Mouse (Mus musculus): ENCODE measurements at regions not wholly inside any gene's neighbourhood (a gene's known extent, or its start where the extent isn't known, plus 50 kb on each side); places are given as distances from the start of the nearest gene placed in this dataset.

- 53% methylated on average over 15 of the region's 15 CpGs for WGBS
- no peaks in the 10 kb centered on the region for H3K27me3 ChIP-seq (ENCODE audit: control insufficient read depth, insufficient read depth, low read length)
- H3K36me3 ChIP-seq (ENCODE audit: control insufficient read depth, insufficient read depth, low read length): no peaks in the 10 kb centered on the region
- TF ChIP-seq POLR2A (IDR thresholded peaks at IDR 0.05; ENCODE audit: low read depth, low read length): no peak
- TF ChIP-seq CTCF (IDR thresholded peaks at IDR 0.05; ENCODE audit: extremely low read depth, insufficient read depth, insufficient read length, insufficient replicate concordance): no peak
- no peak overlapping the region for H3K27ac ChIP-seq (ENCODE audit: insufficient read depth, low read length)
- no peak for DNase-seq (ENCODE audit: low read depth in 1 of 2, low spot score in 2 of 2)
- H3K4me1 ChIP-seq (ENCODE audit: control insufficient read depth, insufficient read depth, insufficient read length): no peaks in the 10 kb centered on the region
- H3K4me3 ChIP-seq (ENCODE audit: extremely low read depth, insufficient read depth, insufficient read length): no peak overlapping the region
Observed at GRCm38 (mm10) chr6:52076179-52076932, 64.0 kb upstream of the Skap2 start.

- no peak for DNase-seq (ENCODE audit: low read depth in 1 of 2, low spot score in 2 of 2)
- TF ChIP-seq POLR2A (IDR thresholded peaks at IDR 0.05; ENCODE audit: low read depth, low read length) (no peak), CTCF (IDR thresholded peaks at IDR 0.05; ENCODE audit: extremely low read depth, insufficient read depth, insufficient read length, insufficient replicate concordance) (no peak)
- WGBS: 94% methylated on average over 2 of the region's 2 CpGs
- Histone ChIP-seq H3K27me3 (ENCODE audit: control insufficient read depth, insufficient read depth, low read length) (no peaks in the 10 kb centered on the region), H3K27ac (ENCODE audit: insufficient read depth, low read length) (no peak overlapping the region), H3K4me1 (ENCODE audit: control insufficient read depth, insufficient read depth, insufficient read length) (no peaks in the 10 kb centered on the region), H3K36me3 (ENCODE audit: control insufficient read depth, insufficient read depth, low read length) (no peaks in the 10 kb centered on the region), H3K4me3 (ENCODE audit: extremely low read depth, insufficient read depth, insufficient read length) (no peak overlapping the region)
Observed at GRCm38 (mm10) chr6:52074904-52075303, 62.6 kb upstream of the Skap2 start.

DNA sequence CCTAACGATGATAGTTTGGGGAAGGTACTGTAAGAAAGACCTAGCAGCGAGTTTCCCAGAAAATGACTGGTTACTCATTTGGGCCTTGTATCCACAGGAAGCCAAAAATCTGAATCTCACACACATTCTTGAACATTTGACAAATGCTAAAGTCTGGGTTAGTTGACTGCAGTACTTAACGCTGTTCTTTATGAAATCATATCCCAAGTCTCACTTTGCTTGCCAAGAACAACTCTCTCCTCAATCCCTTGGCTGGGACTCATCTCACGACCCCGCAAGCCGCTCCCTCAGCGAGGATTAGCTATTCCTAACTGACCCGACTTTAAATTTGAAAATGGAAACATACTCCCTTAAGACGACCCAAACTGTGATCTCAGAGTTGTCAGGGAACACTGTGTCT, 54.8 kb upstream of the Skap2 start:
- DNase-seq (ENCODE audit: low read depth in 1 of 2, low spot score in 2 of 2): no peak
- Histone ChIP-seq H3K4me1 (ENCODE audit: control insufficient read depth, insufficient read depth, insufficient read length) (peaks cover 8% of the 10 kb centered on the region; the same call in 1 of the 2 replicates), H3K27me3 (ENCODE audit: control insufficient read depth, insufficient read depth, low read length) (no peaks in the 10 kb centered on the region), H3K4me3 (ENCODE audit: extremely low read depth, insufficient read depth, insufficient read length) (no peak overlapping the region), H3K36me3 (ENCODE audit: control insufficient read depth, insufficient read depth, low read length) (no peaks in the 10 kb centered on the region), H3K27ac (ENCODE audit: insufficient read depth, low read length) (no peak overlapping the region)
- TF ChIP-seq POLR2A (IDR thresholded peaks at IDR 0.05; ENCODE audit: low read depth, low read length) (no peak), CTCF (IDR thresholded peaks at IDR 0.05; ENCODE audit: extremely low read depth, insufficient read depth, insufficient read length, insufficient replicate concordance) (no peak)
- WGBS: 86% methylated on average over 9 of the region's 9 CpGs

- no peak for TF ChIP-seq POLR2A (IDR thresholded peaks at IDR 0.05; ENCODE audit: low read depth, low read length)
- TF ChIP-seq CTCF (IDR thresholded peaks at IDR 0.05; ENCODE audit: extremely low read depth, insufficient read depth, insufficient read length, insufficient replicate concordance): no peak
- no peak overlapping the region for H3K27ac ChIP-seq (ENCODE audit: insufficient read depth, low read length)
- no peaks in the 10 kb centered on the region for H3K36me3 ChIP-seq (ENCODE audit: control insufficient read depth, insufficient read depth, low read length)
- no peak for DNase-seq (ENCODE audit: low read depth in 1 of 2, low spot score in 2 of 2)
- WGBS: 93% methylated on average over 10 of the region's 10 CpGs
- no peaks in the 10 kb centered on the region for H3K27me3 ChIP-seq (ENCODE audit: control insufficient read depth, insufficient read depth, low read length)
- no peak overlapping the region for H3K4me3 ChIP-seq (ENCODE audit: extremely low read depth, insufficient read depth, insufficient read length)
- peaks cover 8% of the 10 kb centered on the region; the same call in 1 of the 2 replicates for H3K4me1 ChIP-seq (ENCODE audit: control insufficient read depth, insufficient read depth, insufficient read length)
Observed at GRCm38 (mm10) chr6:52065652-52066051, 53.3 kb upstream of the Skap2 start.

DNA sequence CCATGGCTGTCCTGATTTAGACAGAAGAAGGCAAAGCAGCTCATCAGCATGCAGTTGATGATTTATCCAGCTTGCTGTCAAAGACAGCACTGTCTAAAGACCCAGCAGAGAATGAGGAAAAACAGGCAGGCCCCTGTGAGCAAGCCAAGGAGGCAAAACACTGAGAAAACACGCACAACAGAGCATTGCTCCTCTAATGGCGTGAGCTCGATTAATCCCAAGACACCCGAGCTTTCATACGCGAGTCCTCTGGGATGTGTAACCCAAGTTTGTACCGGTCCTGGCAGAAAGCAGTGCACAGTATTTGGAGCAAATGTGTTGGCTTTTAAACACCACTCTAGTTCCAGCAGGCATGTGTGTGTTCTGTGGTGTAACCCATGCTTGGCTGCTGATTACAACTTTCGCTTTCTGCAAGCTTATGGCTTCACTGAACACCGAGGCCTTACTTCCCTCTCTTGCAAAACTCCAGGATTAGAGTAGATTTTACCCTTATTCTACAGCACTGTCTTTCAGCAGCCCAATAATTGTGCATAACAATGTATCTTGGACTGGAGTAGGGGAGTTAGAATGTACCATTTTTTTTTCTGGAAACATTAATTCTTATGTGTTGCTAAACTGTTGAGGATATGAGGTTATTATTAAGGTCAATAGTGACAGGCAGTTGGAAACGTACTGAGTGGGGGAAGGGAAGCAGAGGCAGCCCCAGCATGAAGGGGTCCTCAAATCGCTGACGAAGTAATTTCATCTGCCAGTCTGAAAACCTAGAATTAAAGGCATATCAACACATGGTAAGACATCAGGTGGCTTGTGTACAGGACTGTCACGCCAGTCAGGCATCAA, 52.0 kb upstream of the Skap2 start:
- H3K27ac ChIP-seq (ENCODE audit: insufficient read depth, low read length): no peak overlapping the region; the same call in 1 of the 2 replicates
- peaks cover 8% of the 10 kb centered on the region; the same call in 1 of the 2 replicates for H3K4me1 ChIP-seq (ENCODE audit: control insufficient read depth, insufficient read depth, insufficient read length)
- no peaks in the 10 kb centered on the region for H3K27me3 ChIP-seq (ENCODE audit: control insufficient read depth, insufficient read depth, low read length)
- 71% methylated on average over 13 of the region's 13 CpGs for WGBS
- no peaks in the 10 kb centered on the region for H3K36me3 ChIP-seq (ENCODE audit: control insufficient read depth, insufficient read depth, low read length)
- DNase-seq (ENCODE audit: low read depth in 1 of 2, low spot score in 2 of 2): peak in 1 of 2 experiments; percentile 4
- no peak overlapping the region for H3K4me3 ChIP-seq (ENCODE audit: extremely low read depth, insufficient read depth, insufficient read length)
- TF ChIP-seq POLR2A (IDR thresholded peaks at IDR 0.05; ENCODE audit: low read depth, low read length) (no peak), CTCF (IDR thresholded peaks at IDR 0.05; ENCODE audit: extremely low read depth, insufficient read depth, insufficient read length, insufficient replicate concordance) (no peak)
